Mouse (Mus musculus) adrenal gland, postnatal 25 days (tissue): Measurements from ENCODE around the gene Ppip5k2. TPM values are rescaled to one million over a fixed set of nuclear protein-coding genes. Genes with fewer than 3 reads are reported as not detected.

Experiments
- DNase-seq: peaks from one replicate; pipeline ENCODE4 v3.0.0; 2021; ENCODE audit warnings: mixed read lengths
- total RNA-seq: library from RNA; stranded (reverse); gene quantifications from 2 replicates; pipeline ENCODE4 v1.2.3, GENCODE M21; 2021

Ppip5k2 gene
- total RNA-seq, 1 experiment from 2014 or later: 19.5 TPM

DNA sequence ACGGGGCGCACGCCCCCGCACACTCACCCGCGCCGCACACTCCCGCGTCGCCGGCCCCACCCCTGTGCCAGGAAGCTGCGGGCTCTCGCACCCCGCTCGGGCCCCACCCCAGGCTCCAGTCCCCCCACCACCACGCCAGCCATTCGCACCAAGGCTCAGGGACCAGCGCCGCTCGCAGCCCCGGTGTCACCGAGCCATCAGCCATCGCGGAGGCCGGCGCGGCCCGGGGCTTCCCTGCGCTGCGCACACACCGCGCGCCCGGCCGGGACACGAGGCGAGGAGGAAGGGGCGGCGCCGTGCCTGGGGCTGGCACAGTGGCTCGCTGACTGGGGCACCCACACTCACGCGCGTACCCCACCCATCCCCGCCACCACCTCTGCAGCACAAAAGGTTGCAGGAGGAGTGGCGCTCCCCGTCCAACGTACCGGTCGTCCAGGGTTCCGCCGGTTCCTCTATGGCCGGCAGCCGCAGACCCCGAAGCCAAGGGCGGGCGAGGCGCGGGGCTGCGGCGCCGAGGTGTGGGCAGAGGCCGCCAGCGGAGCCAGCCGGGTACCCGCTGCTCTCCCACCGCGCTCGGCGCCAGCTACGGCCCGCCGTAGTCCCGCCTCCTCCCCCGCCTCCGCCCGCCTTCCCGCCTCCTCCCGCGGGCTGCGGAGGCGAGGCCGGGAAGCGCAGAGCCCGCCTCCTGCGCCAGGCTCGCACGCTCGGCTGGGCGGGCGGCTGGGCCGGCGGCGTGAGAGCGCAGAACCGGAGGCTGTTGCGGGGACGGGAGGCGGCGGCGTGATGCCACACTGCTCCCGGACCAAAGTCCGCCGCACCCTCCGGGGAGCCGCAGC is 108.6 kb downstream of the Ppip5k2 start, which contains the start of gene D1Ertd622e:
Gene D1Ertd622e (minus strand): TSS at position 669 of the 836 bp plus-strand sequence.
- DNase-seq: peak; percentile 84

GRCm38 (mm10) chr1:97660687-97661405 is 109.4 kb downstream of the Ppip5k2 start:
- peak; percentile 68 for DNase-seq

GRCm38 (mm10) chr1:97659405-97659804 is 110.8 kb downstream of the Ppip5k2 start:
- no peak for DNase-seq

DNA sequence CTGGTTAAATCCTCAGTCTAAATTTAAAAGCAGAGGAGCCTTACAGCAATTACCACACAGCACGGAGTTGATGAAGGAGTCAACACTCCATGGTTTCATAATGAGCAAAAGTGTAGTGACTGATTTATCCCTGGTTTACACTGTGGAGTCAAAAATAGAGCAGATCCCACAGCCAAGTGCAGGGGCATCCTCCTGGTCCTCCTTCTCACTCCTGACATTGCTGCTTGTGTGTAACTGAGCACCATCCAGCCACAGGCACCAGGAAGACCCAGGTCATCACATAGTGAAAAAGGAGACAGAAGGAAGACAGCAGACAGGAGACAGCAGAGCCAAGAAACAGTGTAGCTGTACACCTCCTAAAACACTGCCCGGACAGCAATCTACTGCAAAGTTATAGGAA is 112.4 kb downstream of the Ppip5k2 start:
- DNase-seq: no peak

DNA sequence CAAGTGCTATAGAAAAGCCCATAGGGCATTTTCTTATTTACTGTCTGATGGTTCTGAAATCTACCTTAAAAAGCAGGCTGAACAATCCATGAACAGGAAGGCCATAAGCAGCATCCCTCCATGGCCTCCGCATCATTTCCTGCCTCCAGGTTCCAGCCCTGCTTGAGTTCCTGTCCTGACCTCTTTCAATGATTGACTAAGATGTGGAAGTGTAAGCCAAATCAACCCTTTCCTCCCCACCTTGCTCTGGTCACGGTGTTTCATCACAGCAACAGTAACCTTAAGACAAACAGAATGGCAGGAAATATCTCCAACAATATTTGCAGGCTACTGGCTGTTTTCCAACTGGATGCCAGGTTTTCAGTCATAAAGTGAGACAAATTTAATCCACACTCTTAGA is 113.0 kb downstream of the Ppip5k2 start:
- DNase-seq: no peak

Other genes with a start within 250 kb of the Ppip5k2 start
- 18.2 and 23.7 TPM in 2 replicates for gene D1Ertd622e, start 108.3 kb downstream of the Ppip5k2 start, total RNA-seq
- 10.7 and 17.6 TPM in 2 replicates for gene Gin1, start 239 bp downstream of the Ppip5k2 start, total RNA-seq